Mouse (Mus musculus) liver, embryonic 14.5 days (tissue): Measurements from ENCODE around the gene Rpl6. TPM values are rescaled to one million over a fixed set of nuclear protein-coding genes. Genes with fewer than 3 reads are reported as not detected.

Experiments used
- ATAC-seq: fragments of 200-750 bp; cut with Nextera tagmentation; 2 replicates; pipeline ENCODE4 v1.8.0; 2017; ENCODE audit warnings: moderate number of reproducible peaks, mild to moderate bottlenecking, moderate library complexity; ENCODE audit not compliant: insufficient read depth
- DNase-seq, 3 experiments: peaks; one replicate each; pipeline ENCODE4 v3.0.0-alpha.2; 2012 to 2013; ENCODE audit warnings: low read depth in 3 of 3, low spot score in 3 of 3
- H3K27ac ChIP-seq: fragments of 300-500 bp; sonication (generic); 2 replicates; pipeline ENCODE4 v1.5.1; 2014; ENCODE audit warnings: moderate library complexity, mild to moderate bottlenecking, control low read depth, inconsistent platforms
- H3K27me3 ChIP-seq: fragments of 300-500 bp; sonication (generic); 2 replicates; pipeline ENCODE4 v1.6.1; 2014; ENCODE audit warnings: mild to moderate bottlenecking, low read length, moderate library complexity; ENCODE audit not compliant: control insufficient read depth, insufficient read depth
- H3K36me3 ChIP-seq: fragments of 300-500 bp; sonication (generic); replicated peaks from 2 replicates; pipeline ENCODE4 v1.6.1; 2014; ENCODE audit warnings: low read depth; ENCODE audit not compliant: control insufficient read depth, insufficient read depth
- H3K4me1 ChIP-seq, 2 experiments: fragments of 200-500 bp in 1 of 2; fragments of 300-500 bp in 1 of 2; sonication (generic) in 1 of 2; replicated peaks; 2 replicates each; pipeline ENCODE4 v1.6.1; 2012 to 2014; ENCODE audit warnings: antibody characterized with exemption in 1 of 2, inconsistent platforms in 1 of 2, low read length in 1 of 2; ENCODE audit not compliant: control insufficient read depth in 2 of 2, insufficient read depth in 2 of 2
- H3K4me2 ChIP-seq: fragments of 300-500 bp; sonication (generic); 2 replicates; pipeline ENCODE4 v1.6.1; 2014; ENCODE audit warnings: low read depth, mild to moderate bottlenecking, control low read depth, moderate library complexity
- H3K4me3 ChIP-seq, 2 experiments: fragments of 200-500 bp in 1 of 2; fragments of 300-500 bp in 1 of 2; sonication (generic) in 1 of 2; 2 replicates each; pipeline ENCODE4 v1.5.1; 2012 to 2014; ENCODE audit warnings: low read depth in 2 of 2, low read length in 2 of 2, mild to moderate bottlenecking in 2 of 2, control low read depth in 1 of 2, inconsistent platforms in 1 of 2, moderate library complexity in 1 of 2; ENCODE audit not compliant: insufficient read depth in 1 of 2
- H3K9ac ChIP-seq: fragments of 300-500 bp; sonication (generic); replicated peaks from 2 replicates; pipeline ENCODE4 v1.6.1; 2014; ENCODE audit warnings: mild to moderate bottlenecking, control low read depth, moderate library complexity
- H3K9me3 ChIP-seq: fragments of 300-500 bp; sonication (generic); 2 replicates; pipeline ENCODE4 v1.6.1; 2016; ENCODE audit warnings: low read length, mixed read lengths; ENCODE audit not compliant: control insufficient read depth
- CTCF ChIP-seq: IDR thresholded peaks from 2 replicates; pipeline ENCODE4 v1.5.1; 2016; ENCODE audit warnings: antibody characterized with exemption, low read depth, control low read depth
- EP300 ChIP-seq: IDR thresholded peaks from 2 replicates; pipeline ENCODE4 v1.6.1; 2016; ENCODE audit warnings: antibody characterized with exemption, low read depth
- WGBS: fragments of 180-500 bp; shearing (Covaris S2); extraction: QIAGEN DNeasy Blood & Tissue Kit; methylation state at CpG from one replicate; pipeline ENCODE4 v1.1.7; 2014; ENCODE audit not compliant: insufficient replicate concordance; 5-methylcytosine and 5-hydroxymethylcytosine counted together
- polyA plus RNA-seq, 2 experiments: library from polyadenylated mRNA; depleted of rRNA in 1 of 2; stranded (reverse) in 1 of 2; unstranded in 1 of 2; fragments of >200 nt; fragmentation: Nextera tagmentation in 1 of 2; extraction: Ambion mirVana in 1 of 2; gene quantifications; 2 replicates each; pipeline versions ENCODE4 v1.2.1 to v1.2.3; 2012 to 2014

Gene Rpl6
- polyA plus RNA-seq, 2 experiments, result 477 to 658 TPM

GRCm38 (mm10) chr5:121162285-121162684 lies 42.0 kb upstream of the Rpl6 start:
- Histone ChIP-seq H3K4me1 (no peaks in the 10 kb centered on the region), H3K9me3 (no peaks in the 10 kb centered on the region), H3K9ac (no peak overlapping the region), H3K36me3 (peaks cover 29% of the 10 kb centered on the region), H3K4me3 (no peak overlapping the region), H3K27me3 (no peaks in the 10 kb centered on the region), H3K4me2 (no peak overlapping the region), H3K27ac (no peak overlapping the region)
- ATAC-seq, result no peak
- no peak for TF ChIP-seq EP300
- TF ChIP-seq CTCF, result no peak
- 82% methylated on average over 5 of the region's 5 CpGs for WGBS
- DNase-seq, result no peak

GRCm38 (mm10) chr5:121162923-121163322 lies 41.4 kb upstream of the Rpl6 start:
- no peak for ATAC-seq
- Histone ChIP-seq H3K27me3 (no peaks in the 10 kb centered on the region), H3K4me1 (no peaks in the 10 kb centered on the region), H3K27ac (no peak overlapping the region), H3K4me2 (no peak overlapping the region), H3K9ac (no peak overlapping the region), H3K9me3 (no peaks in the 10 kb centered on the region), H3K4me3 (no peak overlapping the region), H3K36me3 (peaks cover 29% of the 10 kb centered on the region)
- no peak for DNase-seq
- WGBS, result 79% methylated on average over 7 of the region's 7 CpGs
- TF ChIP-seq EP300, result no peak

- Histone ChIP-seq H3K4me3 (no peak overlapping the region), H3K4me2 (no peak overlapping the region), H3K36me3 (peaks cover 21% of the 10 kb centered on the region), H3K9ac (no peak overlapping the region), H3K27ac (no peak overlapping the region), H3K9me3 (no peaks in the 10 kb centered on the region), H3K27me3 (no peaks in the 10 kb centered on the region), H3K4me1 (no peaks in the 10 kb centered on the region)
- WGBS, result 88% methylated on average over 6 of the region's 6 CpGs
- ATAC-seq, result no peak
- TF ChIP-seq CTCF (no peak), EP300 (no peak)
- DNase-seq, result no peak
Observed at GRCm38 (mm10) chr5:121166884-121167283, 37.4 kb upstream of the Rpl6 start.

GRCm38 (mm10) chr5:121169588-121169987 lies 34.7 kb upstream of the Rpl6 start:
- Histone ChIP-seq H3K4me2 (no peak overlapping the region), H3K27me3 (no peaks in the 10 kb centered on the region), H3K27ac (no peak overlapping the region), H3K9ac (no peak overlapping the region), H3K4me3 (no peak overlapping the region), H3K36me3 (peaks cover under 1% of the 10 kb centered on the region; the same call in 1 of the 2 replicates), H3K4me1 (no peaks in the 10 kb centered on the region), H3K9me3 (no peaks in the 10 kb centered on the region)
- ATAC-seq (no peak), DNase-seq (no peak)
- 79% methylated on average over 2 of the region's 2 CpGs for WGBS
- no peak for TF ChIP-seq CTCF
- no peak for TF ChIP-seq EP300

GRCm38 (mm10) chr5:121172835-121173234 lies 31.4 kb upstream of the Rpl6 start:
- no peak for DNase-seq
- TF ChIP-seq EP300 (no peak), CTCF (peak; percentile 23; the same call in 1 of the 2 replicates)
- H3K36me3 ChIP-seq, result no peaks in the 10 kb centered on the region; the same call in 1 of the 2 replicates

More at GRCm38 (mm10) chr5:121172835-121173234, 31.4 kb upstream of the Rpl6 start:
- Histone ChIP-seq H3K27ac (no peak overlapping the region), H3K4me3 (no peak overlapping the region), H3K9ac (no peak overlapping the region), H3K27me3 (no peaks in the 10 kb centered on the region), H3K4me2 (no peak overlapping the region), H3K9me3 (no peaks in the 10 kb centered on the region), H3K4me1 (0 out of 4 replicates have a peak, but pooled peaks cover 0 to 2% of the 10 kb centered on the region in 2 experiments)
- ATAC-seq, result no peak
- 79% methylated on average over 4 of the region's 4 CpGs for WGBS
